In genomic region chr3:69598261-69599165, GRCm38 (mm10) we compare ENCODE assay signal across 8 mouse cellular contexts. TPM values are rescaled to one million over a fixed set of nuclear protein-coding genes. Genes with fewer than 3 reads are reported as not detected.
DNase-seq lines count a peak whose midpoint lies in the region; ATAC-seq and TF ChIP-seq lines count a peak whose summit lies in the region.
"Had no signal": no experiment of that assay in that cellular context is flagged by ENCODE, and none has a peak within 500 bp of the region (broad histone marks: within the 10 kb centered on the region; RNA-seq: fewer than 3 reads in every experiment).

Gene B3galnt1, minus strand, starts transcription at chr3:69598960.

- no peaks in the 10 kb centered on the region for H3K27me3 ChIP-seq in hindbrain, postnatal 0 days (ENCODE audit: insufficient read depth, low read length)

- peaks cover 9% of the 10 kb centered on the region for H3K4me1 ChIP-seq in hindbrain, postnatal 0 days (ENCODE audit: insufficient read depth, low read length)

- H3K9me3 ChIP-seq in hindbrain, postnatal 0 days (ENCODE audit: low read length): no peaks in the 10 kb centered on the region

- peak within 1 kb of the TSS; percentile 74 for H3K4me3 ChIP-seq in hindbrain, postnatal 0 days (ENCODE audit: low read length)

- DNase-seq in adrenal gland, postnatal 10 days: peak; percentile 82
- peak; percentile 72 for DNase-seq in gastrocnemius, postnatal 14 days
- DNase-seq in hindbrain, postnatal 0 days (ENCODE audit: low spot score): peak; percentile 93
- peak; percentile 48 to 82 for DNase-seq in left cerebral cortex, postnatal 10 days (ENCODE audit: extremely low spot score in 1 of 2, low spot score in 2 of 2)
- DNase-seq in right cerebral cortex, postnatal 14 days: peak; percentile 68

- no peaks in the 10 kb centered on the region for H3K36me3 ChIP-seq in hindbrain, postnatal 0 days (ENCODE audit: insufficient read depth, low read length)

- WGBS in hindbrain, postnatal 0 days: 3% methylated on average over 78 of the region's 99 CpGs

- intact Hi-C loops in gastrocnemius, postnatal 14 days (cut with DNase I; ENCODE audit: low total_unique reads): loop anchor here (5.0 kb wide), 1 partner anchor 104 kb away; no protein-coding TSS in a partner anchor
- intact Hi-C loops in left cerebral cortex, postnatal 10 days (cut with DNase I): loop anchor here (10.0 kb wide), 1 partner anchor 104 kb away; no protein-coding TSS in a partner anchor

- ATAC-seq in common myeloid progenitor, adult 5-6 weeks (replicated peaks; ENCODE audit: low read depth, poor library complexity, severe bottlenecking): peak; percentile 77
- peak; percentile 90 for ATAC-seq in hindbrain, postnatal 0 days
- peak; percentile 86 for ATAC-seq in megakaryocyte, adult 5-6 weeks (ENCODE audit: poor library complexity, severe bottlenecking)

- H3K27ac ChIP-seq in hindbrain, postnatal 0 days: peak within 1 kb of the TSS; percentile 89

- peak within 1 kb of the TSS; percentile 84 for H3K9ac ChIP-seq in hindbrain, postnatal 0 days (replicated peaks; ENCODE audit: low read length)

- TF ChIP-seq CTCF in hindbrain, postnatal 0 days (IDR thresholded peaks at IDR 0.05; ENCODE audit: low read depth): peak; percentile 46; the same call in 1 of the 2 replicates

- H3K4me2 ChIP-seq in hindbrain, postnatal 0 days (ENCODE audit: low read depth, low read length): peak within 1 kb of the TSS; percentile 78

RNA-seq across cellular contexts. Expression of gene B3galnt1, which starts in this region (rescaled TPM):
- 10 to 100 TPM; 14.1 to 15.9 TPM for total RNA-seq in adrenal gland, postnatal 10 days (2021)
- total RNA-seq in common myeloid progenitor, adult 5-6 weeks (2017): 1.0 TPM in 1 of 2 replicates, not detected in the other
- total RNA-seq in gastrocnemius, postnatal 14 days (2021): 1 to 10 TPM; 3.7 to 6.7 TPM
- 67.0 and 73.5 TPM in 2 replicates for total RNA-seq in hindbrain, postnatal 0 days (2014; rRNA removed)
- 90.6 and 91.2 TPM in 2 replicates for polyA plus RNA-seq in hindbrain, postnatal 0 days (2015; fragmentation: Nextera tagmentation; extraction: Ambion mirVana)
- total RNA-seq in left cerebral cortex, postnatal 10 days (2021): 10 to 100 TPM; 64.9 to 67.7 TPM
- total RNA-seq in megakaryocyte, adult 5-6 weeks (2015): 0.41 and 0.42 TPM in 2 replicates
- total RNA-seq in megakaryocyte, adult 5-6 weeks (2017): 0.65 and 1.7 TPM in 2 replicates
- total RNA-seq: neutrophil, adult 5-6 weeks had no signal

Comparison
In these comparisons a context has a peak if more than half of its experiments do, and no peak if none do; other contexts are left out.
1. Peak in every context shown above with its lines: DNase-seq, ATAC-seq, H3K4me3 ChIP-seq and H3K27ac ChIP-seq.